Mouse (Mus musculus): ENCODE measurements around the gene Cxcl13. TPM values are rescaled to one million over a fixed set of nuclear protein-coding genes. Genes with fewer than 3 reads are reported as not detected.
A peak's percentile ranks its signal among the peaks of the same experiment; 100 is the strongest.
"Not testable (repeated sequence)": the region's sequence is repeated elsewhere in the genome, so short reads cannot be mapped to it uniquely, and the experiment has no call there.

Cxcl13 gene
- total RNA-seq (2021), result not detected
- long read RNA-seq, experiment 1, result 0 reads
- long read RNA-seq, experiment 2, result 0 reads

DNA sequence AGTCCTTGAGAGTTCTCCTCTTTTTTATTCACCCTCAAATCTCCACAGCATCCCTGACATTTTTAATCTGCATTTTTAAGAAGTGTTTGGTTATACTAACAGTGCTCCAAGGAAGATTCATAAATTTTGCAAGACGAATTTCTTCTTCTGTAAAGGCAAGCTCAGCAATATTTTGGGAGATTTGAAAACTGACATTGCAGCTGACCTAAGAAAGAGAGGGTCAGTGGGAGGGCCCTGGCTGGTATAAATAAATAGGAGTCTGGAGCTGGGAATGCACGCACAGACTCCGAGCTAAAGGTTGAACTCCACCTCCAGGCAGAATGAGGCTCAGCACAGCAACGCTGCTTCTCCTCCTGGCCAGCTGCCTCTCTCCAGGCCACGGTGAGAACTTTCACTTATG lies at the start of gene Cxcl13:
Gene Cxcl13, plus strand, starts transcription at position 301 of the 400 bp plus-strand sequence.
- DNase-seq, result no peak

GRCm38 (mm10) chr5:95911006-95911405 lies 45.7 kb upstream of the Cxcl13 start:
- DNase-seq, result no peak

DNA sequence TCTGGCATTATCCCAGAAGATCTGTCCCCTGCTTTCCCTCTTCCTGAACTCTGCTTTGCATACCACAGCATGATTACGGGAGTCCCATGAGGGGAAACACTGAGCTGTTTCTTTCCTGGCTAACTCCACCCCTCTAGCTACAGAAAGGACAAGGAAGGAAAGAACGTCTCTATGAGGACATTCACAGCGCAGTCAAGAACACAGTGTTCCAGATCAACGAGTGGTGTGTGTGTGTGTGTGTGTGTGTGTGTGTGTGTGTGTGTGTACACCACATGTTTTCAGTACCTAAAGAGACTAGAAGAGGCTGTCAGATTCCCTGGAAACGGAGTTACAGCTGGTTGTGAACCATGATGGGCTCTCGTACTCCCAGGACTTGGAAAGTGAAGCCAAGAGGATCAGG lies 38.3 kb upstream of the Cxcl13 start:
- DNase-seq, result no peak

- DNase-seq, result no peak
Measured at GRCm38 (mm10) chr5:95924023-95924422, 32.7 kb upstream of the Cxcl13 start.

- no peak for DNase-seq
Measured at GRCm38 (mm10) chr5:95925204-95925930, 31.4 kb upstream of the Cxcl13 start.

- no peak for DNase-seq
Measured at GRCm38 (mm10) chr5:95925931-95926263, 30.9 kb upstream of the Cxcl13 start.

GRCm38 (mm10) chr5:95935035-95935434 lies 21.7 kb upstream of the Cxcl13 start:
- no peak for DNase-seq

DNA sequence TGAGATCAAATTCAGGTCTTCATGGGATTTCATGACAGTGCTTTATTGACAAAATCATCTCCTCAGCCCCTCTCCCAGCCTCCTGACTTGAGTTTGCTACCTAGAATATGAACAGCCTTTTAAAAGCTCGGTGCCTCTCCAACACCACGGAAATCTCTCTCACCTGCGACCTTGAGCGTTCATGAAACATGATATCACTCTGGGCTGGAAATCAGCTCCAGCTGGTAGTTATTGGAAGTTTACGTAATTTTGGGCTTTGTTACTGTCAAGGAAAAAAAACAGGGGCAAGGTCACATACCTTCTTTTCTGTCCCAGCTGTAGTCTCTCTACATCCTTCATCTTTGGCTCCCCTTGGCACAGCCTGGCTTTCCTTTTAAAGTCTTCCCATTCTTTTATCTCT lies 20.7 kb upstream of the Cxcl13 start:
- no peak for DNase-seq

GRCm38 (mm10) chr5:95937129-95937528 lies 19.6 kb upstream of the Cxcl13 start:
- DNase-seq, result no peak

DNA sequence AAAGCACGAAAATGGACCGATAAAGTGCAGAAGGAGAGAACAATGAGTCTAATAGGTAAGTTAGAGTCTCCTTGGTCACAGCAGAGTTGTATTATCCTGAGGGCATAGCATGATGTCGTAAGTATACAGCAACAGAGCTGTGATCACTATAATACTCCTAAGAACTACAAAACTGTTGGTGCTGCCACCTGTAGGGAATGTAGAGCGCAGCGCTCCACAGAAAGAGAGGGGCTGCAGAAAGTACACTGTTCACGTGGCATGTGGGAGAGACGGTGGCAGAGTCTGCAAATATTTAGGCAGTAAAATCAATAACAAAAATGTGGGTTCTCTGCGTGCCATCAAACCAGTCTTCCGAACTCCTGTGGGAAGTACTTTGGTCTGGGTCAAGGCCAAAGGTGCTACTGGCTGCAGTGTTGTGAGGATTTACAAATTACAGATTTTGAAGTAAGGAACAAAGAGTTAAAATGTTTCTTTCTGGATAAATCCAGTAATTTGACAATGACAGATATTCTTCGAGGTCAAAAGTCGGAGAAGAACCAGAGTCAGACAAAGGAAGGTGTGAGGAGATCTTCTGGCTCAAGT lies 18.6 kb upstream of the Cxcl13 start:
- DNase-seq, result no peak

GRCm38 (mm10) chr5:95940682-95941221 lies 16.0 kb upstream of the Cxcl13 start:
- DNase-seq, result no peak

DNA sequence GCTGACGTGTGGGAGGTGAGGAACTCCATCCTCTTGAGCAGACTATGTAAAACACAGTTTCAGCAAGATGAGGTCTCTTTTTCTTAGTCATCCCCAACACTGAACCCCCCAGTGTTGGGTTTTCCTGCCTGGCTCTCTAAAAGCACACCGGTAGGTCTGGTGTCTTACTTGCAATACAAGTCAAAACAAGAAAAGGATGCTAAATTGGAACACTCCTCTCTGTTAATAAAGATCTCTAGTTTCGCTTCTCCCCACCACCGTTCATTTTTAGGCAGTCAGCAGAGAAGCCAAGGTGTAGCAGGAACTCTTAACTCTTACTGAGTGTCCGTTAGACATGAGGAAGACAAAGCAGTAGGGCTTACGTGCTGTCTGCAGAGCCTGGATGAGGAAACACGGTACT lies 15.2 kb upstream of the Cxcl13 start:
- no peak for DNase-seq

- DNase-seq, result no peak
Measured at GRCm38 (mm10) chr5:95945120-95945519, 11.6 kb upstream of the Cxcl13 start.

DNA sequence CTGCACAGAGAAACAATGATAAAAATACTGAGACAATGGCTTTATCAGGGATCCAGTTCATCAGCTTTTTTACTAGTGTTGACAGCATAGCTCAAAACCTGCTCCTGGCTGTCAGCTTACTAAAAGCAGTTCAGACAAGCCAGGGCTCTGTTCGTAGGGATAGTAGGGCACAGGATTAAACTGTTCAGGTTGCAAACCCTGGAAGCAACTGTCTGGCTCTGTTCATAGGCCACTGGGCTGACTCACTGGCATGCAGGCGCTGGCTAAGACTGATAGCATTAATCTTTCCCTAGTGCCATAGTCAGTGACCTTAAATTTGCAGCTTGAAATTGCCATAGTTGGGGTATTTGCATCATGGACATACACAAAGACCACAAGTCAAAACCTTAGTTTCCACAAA lies 10.4 kb upstream of the Cxcl13 start:
- no peak for DNase-seq

DNA sequence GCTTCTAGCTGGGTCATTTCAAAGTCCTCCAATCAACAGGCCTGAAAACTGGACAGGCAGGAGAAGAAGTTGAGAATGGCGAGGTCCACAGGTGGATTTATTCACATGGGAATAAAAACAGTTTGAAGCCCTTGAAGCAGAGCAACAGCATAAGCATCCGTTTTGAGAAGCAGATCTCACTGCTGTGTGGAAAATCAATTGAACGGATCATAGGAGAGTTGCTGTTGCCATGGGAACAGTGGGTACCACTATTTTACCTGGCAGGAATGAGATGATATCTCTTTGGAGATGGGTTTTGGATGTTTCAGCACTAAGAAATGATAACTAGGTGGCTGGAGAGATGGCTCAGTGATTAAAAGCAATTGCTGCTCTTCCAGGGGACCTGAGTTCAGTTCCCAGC lies 8.1 kb upstream of the Cxcl13 start:
- no peak for DNase-seq

GRCm38 (mm10) chr5:95949946-95950701 lies 6.6 kb upstream of the Cxcl13 start:
- DNase-seq, result no peak

DNA sequence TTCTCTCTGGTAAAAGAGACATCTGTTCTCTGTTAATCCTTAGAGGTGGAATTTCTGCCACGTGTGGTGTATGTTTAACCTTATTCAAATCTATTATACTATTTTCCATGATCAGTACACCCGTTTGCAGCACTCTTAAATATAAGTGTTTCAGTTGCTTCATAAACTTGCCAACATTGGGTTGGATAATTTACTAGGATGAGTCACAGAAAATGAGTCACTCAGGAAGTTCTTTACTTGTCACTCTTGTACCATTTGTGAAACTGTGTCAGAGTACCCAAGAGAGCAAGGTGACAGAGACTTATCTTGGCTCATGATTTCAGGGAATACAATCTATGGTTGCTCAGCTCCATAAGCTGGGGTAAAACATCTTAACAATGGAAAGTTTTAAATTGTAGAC lies 8.2 kb downstream of the Cxcl13 start:
- no peak for DNase-seq

GRCm38 (mm10) chr5:95966621-95967020 lies 9.9 kb downstream of the Cxcl13 start:
- peak; percentile 12 for DNase-seq

DNA sequence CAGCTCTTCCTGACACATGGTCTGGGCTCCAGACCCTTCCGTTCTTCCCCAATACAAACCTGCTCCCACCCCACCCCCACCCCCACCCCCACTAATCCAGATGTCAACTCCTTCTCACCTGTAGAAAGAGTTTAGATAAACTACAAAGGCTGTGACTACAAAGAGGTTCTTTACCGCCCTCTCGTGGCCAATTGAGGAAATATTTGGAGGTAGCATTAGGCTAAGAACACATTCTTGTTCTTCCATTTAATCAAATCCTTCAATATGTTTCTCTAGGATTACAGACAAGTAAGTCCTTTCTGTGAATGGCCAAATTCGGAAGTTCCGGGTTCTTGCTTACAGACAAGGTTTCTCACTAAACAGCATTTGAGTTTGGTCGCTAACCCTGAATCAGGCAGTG lies 14.1 kb downstream of the Cxcl13 start:
- DNase-seq, result no peak

DNA sequence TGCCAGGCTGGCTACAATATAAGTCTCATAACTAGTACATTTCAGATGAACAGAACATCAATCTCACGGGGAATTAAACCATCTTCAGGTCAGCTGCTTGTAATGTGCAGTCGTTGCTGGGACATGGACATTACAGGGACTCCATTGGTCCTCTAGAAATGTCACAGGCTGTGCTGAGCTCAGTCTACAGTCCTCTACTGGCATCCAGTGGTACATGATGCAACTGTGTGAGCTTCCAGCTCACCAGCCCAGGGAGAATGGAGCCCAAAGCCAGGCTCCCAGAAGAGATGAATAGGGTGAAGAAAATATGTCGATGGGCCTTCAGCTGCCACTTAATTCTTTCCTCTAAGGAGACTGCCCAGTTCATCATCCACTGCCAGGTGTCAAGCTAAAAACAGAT lies 15.5 kb downstream of the Cxcl13 start:
- no peak for DNase-seq

GRCm38 (mm10) chr5:95973806-95974205 lies 17.1 kb downstream of the Cxcl13 start:
- not testable (repeated sequence) for DNase-seq

DNA sequence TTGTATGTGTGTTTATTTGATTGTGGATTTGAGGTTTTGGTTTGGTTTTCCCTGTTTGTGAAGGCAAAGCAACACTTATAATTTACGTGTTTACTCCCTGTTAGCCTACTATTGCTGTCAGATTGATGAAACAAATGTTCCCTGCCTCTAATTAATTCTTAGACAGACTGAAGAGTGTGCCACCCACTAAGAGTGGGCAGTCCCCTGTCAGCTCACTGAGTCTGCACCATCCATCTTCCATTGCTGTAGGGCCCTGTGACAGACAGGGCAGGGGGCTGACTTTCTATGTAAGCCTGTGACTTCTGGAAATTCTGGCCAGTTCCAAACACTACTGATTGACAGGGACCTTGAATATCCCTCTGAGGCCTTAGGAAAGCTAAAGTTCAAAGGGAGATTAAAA lies 19.5 kb downstream of the Cxcl13 start:
- no peak for DNase-seq

DNA sequence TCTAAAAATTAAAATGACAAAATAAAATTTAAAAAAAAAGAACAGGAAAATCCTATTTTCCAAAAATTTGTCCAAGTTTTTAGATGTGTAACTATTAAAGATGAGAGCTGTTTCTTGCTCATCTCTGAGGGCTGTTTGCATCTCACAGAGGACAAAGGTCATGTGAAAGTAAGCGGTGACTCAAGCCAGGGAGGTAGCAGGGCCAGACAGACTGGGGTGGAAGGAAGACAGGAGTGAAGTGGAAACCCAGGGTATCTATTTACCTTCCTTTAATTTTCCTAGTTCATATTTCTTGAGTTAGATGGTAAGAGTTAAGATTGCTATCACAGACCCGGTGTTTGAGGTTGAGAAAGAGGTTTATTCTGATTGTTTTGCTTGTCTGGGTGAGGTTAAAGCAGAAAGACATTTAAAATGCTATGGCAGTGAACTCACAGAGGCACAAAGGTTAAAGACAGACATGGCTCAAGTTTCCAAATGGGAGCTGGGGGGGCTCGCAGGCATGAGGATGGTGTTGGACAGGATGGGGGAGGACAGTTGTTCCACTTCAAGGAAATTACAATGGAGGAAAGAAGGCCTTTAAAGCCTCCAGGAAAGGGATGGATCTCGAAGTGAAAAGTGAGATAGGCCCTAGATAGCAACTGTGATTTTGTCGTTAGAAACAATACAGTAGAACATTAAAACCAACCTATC lies 27.2 kb downstream of the Cxcl13 start:
- DNase-seq, result no peak

Data from gastrocnemius, postnatal 25 days (tissue).